Mouse (Mus musculus): ENCODE data around the gene Smarca2. TPM values are rescaled to one million over a fixed set of nuclear protein-coding genes. Genes with fewer than 3 reads are reported as not detected.

Smarca2 gene
- polyA plus RNA-seq, 1 experiment = 2.1 TPM

- Histone ChIP-seq H3K79me2 (ENCODE audit: control insufficient read depth, insufficient read depth) (no peaks in the 10 kb centered on the region), H3K4me3 (ENCODE audit: insufficient read depth, poor library complexity, severe bottlenecking) (no peak overlapping the region), H3K79me3 (ENCODE audit: low read depth) (no peaks in the 10 kb centered on the region), H3K27me3 (ENCODE audit: control insufficient read depth, insufficient read depth, insufficient read length) (no peaks in the 10 kb centered on the region), H3ac (ENCODE audit: control insufficient read depth, insufficient read length, low read depth) (no peak overlapping the region), H3K36me3 (ENCODE audit: control insufficient read depth, insufficient read depth) (no peaks in the 10 kb centered on the region)
- no peak for TF ChIP-seq MYOD1 (IDR thresholded peaks at IDR 0.05; ENCODE audit: control insufficient read depth, insufficient read length, low read depth)
- TF ChIP-seq USF1 (IDR thresholded peaks at IDR 0.05; ENCODE audit: low read depth) = no peak
- TF ChIP-seq CEBPB (IDR thresholded peaks at IDR 0.05; ENCODE audit: low read depth) = no peak
- TF ChIP-seq MAX (IDR thresholded peaks at IDR 0.05) = no peak
- TF ChIP-seq MYOG (IDR thresholded peaks at IDR 0.05; ENCODE audit: control insufficient read depth, extremely low read depth, insufficient read length) = no peak
- TF ChIP-seq FOSL1 (IDR thresholded peaks at IDR 0.05; ENCODE audit: insufficient read depth, low read length, poor library complexity, severe bottlenecking) = no peak
- TF ChIP-seq CTCF (IDR thresholded peaks at IDR 0.05; ENCODE audit: control insufficient read depth, insufficient read depth, insufficient read length) = no peak
These were observed 213.1 kb downstream of the Smarca2 start for GRCm38 (mm10) chr19:26817901-26818300.
